Mouse (Mus musculus): ENCODE data around the gene Tnxb. TPM values are rescaled to one million over a fixed set of nuclear protein-coding genes. Genes with fewer than 3 reads are reported as not detected.

Gene Tnxb
- polyA plus RNA-seq (2015; fragmentation: Nextera tagmentation; extraction: Ambion mirVana): 0.62 and 1.1 TPM in 2 replicates

- Histone ChIP-seq H3K9ac (ENCODE audit: low read length) (no peak within 1 kb of the TSS), H3K27me3 (ENCODE audit: control insufficient read depth, insufficient read depth, low read depth, low read length) (peaks cover 50% of the 10 kb centered on the region), H3K4me3 (ENCODE audit: low read length) (peak within 1 kb of the TSS; percentile 40), H3K4me2 (ENCODE audit: low read depth, low read length) (peak within 1 kb of the TSS; percentile 57), H3K4me1 (replicated peaks; ENCODE audit: control insufficient read depth, insufficient read depth, low read length) (peaks cover 15% of the 10 kb centered on the region), H3K9me3 (ENCODE audit: control insufficient read depth, low read length) (no peaks in the 10 kb centered on the region), H3K36me3 (ENCODE audit: control insufficient read depth, insufficient read depth, low read length) (no peaks in the 10 kb centered on the region), H3K27ac (ENCODE audit: low read length) (no peak within 1 kb of the TSS)
- no peak for ATAC-seq (ENCODE audit: low read depth)
- 56% methylated on average over 7 of the region's 7 CpGs for WGBS
Measured at GRCm38 (mm10) chr17:34670235-34670634, at the start of gene Tnxb. Gene Tnxb, plus strand, starts transcription at chr17:34670535.

- no peaks in the 10 kb centered on the region for H3K9me3 ChIP-seq (ENCODE audit: control insufficient read depth, low read length)
- peaks cover under 1% of the 10 kb centered on the region; the same call in 1 of the 2 replicates for H3K4me1 ChIP-seq (replicated peaks; ENCODE audit: control insufficient read depth, insufficient read depth, low read length)
- no peak overlapping the region for H3K4me3 ChIP-seq (ENCODE audit: low read length)
- H3K36me3 ChIP-seq (ENCODE audit: control insufficient read depth, insufficient read depth, low read length): peaks cover 9% of the 10 kb centered on the region; the same call in 1 of the 2 replicates
- no peak overlapping the region for H3K4me2 ChIP-seq (ENCODE audit: low read depth, low read length)
- peaks cover 3% of the 10 kb centered on the region; the same call in 1 of the 2 replicates for H3K27me3 ChIP-seq (ENCODE audit: control insufficient read depth, insufficient read depth, low read depth, low read length)
- no peak overlapping the region for H3K27ac ChIP-seq (ENCODE audit: low read length)
- WGBS: 57% methylated on average over 8 of the region's 8 CpGs
- no peak for ATAC-seq (ENCODE audit: low read depth)
- H3K9ac ChIP-seq (ENCODE audit: low read length): no peak overlapping the region
Measured at GRCm38 (mm10) chr17:34621006-34621405, 49.3 kb upstream of the Tnxb start.

- Histone ChIP-seq H3K36me3 (ENCODE audit: control insufficient read depth, insufficient read depth, low read length) (peaks cover 7% of the 10 kb centered on the region; the same call in 1 of the 2 replicates), H3K4me2 (ENCODE audit: low read depth, low read length) (no peak overlapping the region), H3K27me3 (ENCODE audit: control insufficient read depth, insufficient read depth, low read depth, low read length) (peaks cover 3% of the 10 kb centered on the region; the same call in 1 of the 2 replicates), H3K27ac (ENCODE audit: low read length) (no peak overlapping the region), H3K4me1 (replicated peaks; ENCODE audit: control insufficient read depth, insufficient read depth, low read length) (peaks cover 12% of the 10 kb centered on the region), H3K9me3 (ENCODE audit: control insufficient read depth, low read length) (no peaks in the 10 kb centered on the region), H3K9ac (ENCODE audit: low read length) (no peak overlapping the region), H3K4me3 (ENCODE audit: low read length) (no peak overlapping the region)
- WGBS: 78% methylated on average over 9 of the region's 9 CpGs
- no peak for ATAC-seq (ENCODE audit: low read depth)
Measured at GRCm38 (mm10) chr17:34623161-34623560, 47.2 kb upstream of the Tnxb start.

- H3K4me3 ChIP-seq (ENCODE audit: low read length): no peak overlapping the region
- no peaks in the 10 kb centered on the region for H3K9me3 ChIP-seq (ENCODE audit: control insufficient read depth, low read length)
- H3K27me3 ChIP-seq (ENCODE audit: control insufficient read depth, insufficient read depth, low read depth, low read length): peaks cover 11% of the 10 kb centered on the region
- H3K9ac ChIP-seq (ENCODE audit: low read length): no peak overlapping the region
- 89% methylated on average over 3 of the region's 3 CpGs for WGBS
- peaks cover 7% of the 10 kb centered on the region; the same call in 1 of the 2 replicates for H3K36me3 ChIP-seq (ENCODE audit: control insufficient read depth, insufficient read depth, low read length)
- no peak for ATAC-seq (ENCODE audit: low read depth)
- no peak overlapping the region for H3K4me2 ChIP-seq (ENCODE audit: low read depth, low read length)
- H3K4me1 ChIP-seq (replicated peaks; ENCODE audit: control insufficient read depth, insufficient read depth, low read length): peaks cover 19% of the 10 kb centered on the region
- no peak overlapping the region for H3K27ac ChIP-seq (ENCODE audit: low read length)
Measured at GRCm38 (mm10) chr17:34624981-34625380, 45.4 kb upstream of the Tnxb start.

- peak overlapping the region; percentile 84; the same call in 1 of the 2 replicates for H3K27ac ChIP-seq (ENCODE audit: low read length)
- no peak for ATAC-seq (ENCODE audit: low read depth)
- WGBS: 51% methylated on average over 16 of the region's 16 CpGs
- H3K4me3 ChIP-seq (ENCODE audit: low read length): peak overlapping the region; percentile 79
- peaks cover 24% of the 10 kb centered on the region for H3K4me1 ChIP-seq (replicated peaks; ENCODE audit: control insufficient read depth, insufficient read depth, low read length)
- H3K27me3 ChIP-seq (ENCODE audit: control insufficient read depth, insufficient read depth, low read depth, low read length): peaks cover 24% of the 10 kb centered on the region
- H3K9ac ChIP-seq (ENCODE audit: low read length): peak overlapping the region; percentile 73
- peaks cover 7% of the 10 kb centered on the region; the same call in 1 of the 2 replicates for H3K36me3 ChIP-seq (ENCODE audit: control insufficient read depth, insufficient read depth, low read length)
- no peaks in the 10 kb centered on the region for H3K9me3 ChIP-seq (ENCODE audit: control insufficient read depth, low read length)
- peak overlapping the region; percentile 88 for H3K4me2 ChIP-seq (ENCODE audit: low read depth, low read length)
Measured at GRCm38 (mm10) chr17:34626062-34626772, 44.1 kb upstream of the Tnxb start.

GRCm38 (mm10) chr17:34626773-34627092, 43.6 kb upstream of the Tnxb start:
- H3K9me3 ChIP-seq (ENCODE audit: control insufficient read depth, low read length): no peaks in the 10 kb centered on the region
- H3K27me3 ChIP-seq (ENCODE audit: control insufficient read depth, insufficient read depth, low read depth, low read length): peaks cover 29% of the 10 kb centered on the region
- peak overlapping the region; percentile 73 for H3K9ac ChIP-seq (ENCODE audit: low read length)
- peak overlapping the region; percentile 88 for H3K4me2 ChIP-seq (ENCODE audit: low read depth, low read length)
- ATAC-seq (ENCODE audit: low read depth): peak; percentile 23; the same call in 1 of the 2 replicates
- H3K36me3 ChIP-seq (ENCODE audit: control insufficient read depth, insufficient read depth, low read length): peaks cover 7% of the 10 kb centered on the region; the same call in 1 of the 2 replicates
- peak overlapping the region; percentile 79 for H3K4me3 ChIP-seq (ENCODE audit: low read length)
- WGBS: 0% methylated on average over 18 of the region's 18 CpGs
- H3K27ac ChIP-seq (ENCODE audit: low read length): peak overlapping the region; percentile 84
- H3K4me1 ChIP-seq (replicated peaks; ENCODE audit: control insufficient read depth, insufficient read depth, low read length): peaks cover 26% of the 10 kb centered on the region

GRCm38 (mm10) chr17:34627093-34627942, 43.0 kb upstream of the Tnxb start:
- Histone ChIP-seq H3K27ac (ENCODE audit: low read length) (peak overlapping the region; percentile 94), H3K4me3 (ENCODE audit: low read length) (peak overlapping the region; percentile 79), H3K9ac (ENCODE audit: low read length) (peak overlapping the region; percentile 73), H3K4me1 (replicated peaks; ENCODE audit: control insufficient read depth, insufficient read depth, low read length) (peaks cover 32% of the 10 kb centered on the region), H3K36me3 (ENCODE audit: control insufficient read depth, insufficient read depth, low read length) (0 out of 2 replicates have a peak, but pooled peaks cover 7% of the 10 kb centered on the region), H3K27me3 (ENCODE audit: control insufficient read depth, insufficient read depth, low read depth, low read length) (peaks cover 35% of the 10 kb centered on the region), H3K9me3 (ENCODE audit: control insufficient read depth, low read length) (no peaks in the 10 kb centered on the region), H3K4me2 (ENCODE audit: low read depth, low read length) (peak overlapping the region; percentile 88)
- WGBS: under 1% methylated on average over 38 of the region's 45 CpGs
- ATAC-seq (ENCODE audit: low read depth): peak; percentile 86

GRCm38 (mm10) chr17:34627943-34628643, 42.2 kb upstream of the Tnxb start, which contains the start of gene Ppt2:
Gene Ppt2, minus strand, starts transcription at chr17:34628510.
- H3K4me2 ChIP-seq (ENCODE audit: low read depth, low read length): peak within 1 kb of the TSS; percentile 88
- ATAC-seq (ENCODE audit: low read depth): no peak; the same call in none of the 2 replicates
- H3K4me1 ChIP-seq (replicated peaks; ENCODE audit: control insufficient read depth, insufficient read depth, low read length): peaks cover 32% of the 10 kb centered on the region
- peak within 1 kb of the TSS; percentile 73 for H3K9ac ChIP-seq (ENCODE audit: low read length)
- WGBS: 2% methylated on average over 29 of the region's 29 CpGs
- H3K27me3 ChIP-seq (ENCODE audit: control insufficient read depth, insufficient read depth, low read depth, low read length): peaks cover 42% of the 10 kb centered on the region
- H3K9me3 ChIP-seq (ENCODE audit: control insufficient read depth, low read length): no peaks in the 10 kb centered on the region
- H3K4me3 ChIP-seq (ENCODE audit: low read length): peak within 1 kb of the TSS; percentile 79
- peak within 1 kb of the TSS; percentile 94 for H3K27ac ChIP-seq (ENCODE audit: low read length)
- 0 out of 2 replicates have a peak, but pooled peaks cover 7% of the 10 kb centered on the region for H3K36me3 ChIP-seq (ENCODE audit: control insufficient read depth, insufficient read depth, low read length)
